ENCODE assay signal across 8 mouse cellular contexts in genomic region chr1:184447911-184448310, GRCm38 (mm10).
A peak's percentile ranks its signal among the peaks of the same experiment; 100 is the strongest.
DNase-seq lines count a peak whose midpoint lies in the region; ATAC-seq and TF ChIP-seq lines count a peak whose summit lies in the region.

No protein-coding gene starts in this region.

- DNase-seq in hindbrain, embryonic 10.5 days (ENCODE audit: low spot score) = peak; percentile 74
- peak; percentile 87 for DNase-seq in adipocyte (ENCODE audit: low spot score)
- DNase-seq in heart, postnatal 0 days (ENCODE audit: low spot score) = no peak
- peak; percentile 11 to 71 for DNase-seq in left cerebral cortex, postnatal 10 days (ENCODE audit: extremely low spot score in 1 of 2, low spot score in 2 of 2)
- peak; percentile 51 to 65 for DNase-seq in monocyte, adult 2 months (ENCODE audit: low read depth in 1 of 2, low spot score in 2 of 2)
- peak; percentile 81 for DNase-seq in testis, postnatal 10 days (ENCODE audit: low spot score)

- H3K4me3 ChIP-seq in hindbrain, embryonic 10.5 days = no peak overlapping the region
- H3K4me3 ChIP-seq in hindbrain, embryonic 12.5 days = no peak overlapping the region
- no peak overlapping the region for H3K4me3 ChIP-seq in cortical plate, adult 2 months (ENCODE audit: insufficient read depth, low read length)
- no peak overlapping the region for H3K4me3 ChIP-seq in heart, postnatal 0 days (ENCODE audit: low read depth, low read length)

- TF ChIP-seq POLR2A in cortical plate, adult 2 months (IDR thresholded peaks at IDR 0.05; ENCODE audit: extremely low read depth, insufficient read depth, low read length) = no peak

- H3K9ac ChIP-seq in hindbrain, embryonic 12.5 days = no peak overlapping the region
- H3K9ac ChIP-seq in heart, postnatal 0 days (replicated peaks; ENCODE audit: low read depth, low read length) = no peak overlapping the region

- no peak for ATAC-seq in hindbrain, embryonic 12.5 days (ENCODE audit: low FRiP score)
- ATAC-seq in heart, postnatal 0 days (ENCODE audit: insufficient read depth, low read depth) = no peak

- TF ChIP-seq EP300 in heart, postnatal 0 days (IDR thresholded peaks at IDR 0.05; ENCODE audit: low read depth) = no peak

- no peaks in the 10 kb centered on the region for H3K9me3 ChIP-seq in hindbrain, embryonic 10.5 days
- H3K9me3 ChIP-seq in hindbrain, embryonic 12.5 days (replicated peaks) = no peaks in the 10 kb centered on the region
- H3K9me3 ChIP-seq in heart, postnatal 0 days (replicated peaks; ENCODE audit: control insufficient read depth, low read length) = no peaks in the 10 kb centered on the region

- H3K27me3 ChIP-seq in hindbrain, embryonic 10.5 days (ENCODE audit: insufficient read depth, poor library complexity, severe bottlenecking) = peaks cover 2% of the 10 kb centered on the region; the same call in 1 of the 2 replicates
- H3K27me3 ChIP-seq in hindbrain, embryonic 12.5 days = no peaks in the 10 kb centered on the region
- H3K27me3 ChIP-seq in heart, postnatal 0 days (ENCODE audit: control insufficient read depth, insufficient read depth, low read length) = no peaks in the 10 kb centered on the region

- 62% methylated on average over 7 of the region's 7 CpGs for WGBS in hindbrain, embryonic 10.5 days
- WGBS in hindbrain, embryonic 12.5 days = 66% methylated on average over 7 of the region's 7 CpGs
- 46% methylated on average over 7 of the region's 7 CpGs for WGBS in heart, postnatal 0 days

- no peak overlapping the region for H3K4me2 ChIP-seq in hindbrain, embryonic 12.5 days (replicated peaks)
- H3K4me2 ChIP-seq in heart, postnatal 0 days (ENCODE audit: low read depth, low read length) = no peak overlapping the region

- no peak overlapping the region for H3K27ac ChIP-seq in hindbrain, embryonic 10.5 days
- H3K27ac ChIP-seq in hindbrain, embryonic 12.5 days = no peak overlapping the region
- no peak overlapping the region for H3K27ac ChIP-seq in cortical plate, adult 2 months (ENCODE audit: insufficient read depth, low read length)
- H3K27ac ChIP-seq in heart, postnatal 0 days (ENCODE audit: low read depth) = no peak overlapping the region

- H3K36me3 ChIP-seq in hindbrain, embryonic 10.5 days = no peaks in the 10 kb centered on the region
- H3K36me3 ChIP-seq in hindbrain, embryonic 12.5 days = no peaks in the 10 kb centered on the region
- no peaks in the 10 kb centered on the region for H3K36me3 ChIP-seq in heart, postnatal 0 days (replicated peaks; ENCODE audit: control insufficient read depth, insufficient read depth, low read length)

- TF ChIP-seq CTCF in cortical plate, adult 2 months (IDR thresholded peaks at IDR 0.05; ENCODE audit: extremely low read depth, insufficient read depth, low read length) = peak; percentile 61
- TF ChIP-seq CTCF in heart, postnatal 0 days (IDR thresholded peaks at IDR 0.05; ENCODE audit: low read depth) = peak; percentile 73

- H3K4me1 ChIP-seq in hindbrain, embryonic 10.5 days (replicated peaks) = peaks cover 3% of the 10 kb centered on the region; the same call in 1 of the 2 replicates
- no peaks in the 10 kb centered on the region for H3K4me1 ChIP-seq in hindbrain, embryonic 12.5 days
- H3K4me1 ChIP-seq in cortical plate, adult 2 months (ENCODE audit: control insufficient read depth, insufficient read depth, low read length) = 0 out of 2 replicates have a peak, but pooled peaks cover 1% of the 10 kb centered on the region
- no peaks in the 10 kb centered on the region; the same call in 1 of the 2 replicates for H3K4me1 ChIP-seq in heart, postnatal 0 days (ENCODE audit: control insufficient read depth, insufficient read depth)

- intact Hi-C loops in left cerebral cortex, postnatal 10 days (cut with DNase I) = loop anchor here (5.0 kb wide), 1 partner anchor 284 kb away; the partner anchor contains the start of gene Hlx
